Comparison of ENCODE assay signal across 8 mouse cellular contexts in the genomic region with DNA sequence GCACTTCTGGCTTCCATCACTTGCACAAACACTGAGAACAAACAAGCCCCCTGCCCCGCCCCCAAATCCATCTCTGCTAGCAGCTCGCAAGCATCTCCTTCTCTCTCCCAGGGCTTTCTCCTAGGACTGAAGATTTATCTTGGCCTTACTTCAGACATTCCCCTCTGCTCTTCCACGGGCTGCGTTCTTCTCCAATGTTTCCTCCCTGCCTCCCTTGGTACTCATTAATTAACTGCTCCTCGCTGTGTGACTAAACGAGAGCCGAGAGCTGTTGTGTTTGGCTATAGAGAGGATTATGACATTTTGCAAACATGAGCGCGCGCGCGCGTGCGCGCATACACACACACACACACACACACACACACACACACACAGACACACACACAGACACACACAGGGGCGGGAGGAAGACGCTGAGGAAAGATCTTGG.
DNase-seq lines count a peak whose midpoint lies in the region; ATAC-seq and TF ChIP-seq lines count a peak whose summit lies in the region.

No protein-coding gene starts in this region.

- TF ChIP-seq POLR2A in lung, adult 2 months (IDR thresholded peaks at IDR 0.05; ENCODE audit: borderline replicate concordance, extremely low read depth, low read depth, low read length): no peak

- 43% methylated on average over 17 of the region's 17 CpGs for WGBS in heart, embryonic 14.5 days
- 2% methylated on average over 17 of the region's 17 CpGs for whole genome bisulfite sequencing in kidney, postnatal 0 days
- 24% methylated on average over 17 of the region's 17 CpGs for WGBS in lung, adult 2 months

- H3K27me3 ChIP-seq in heart, embryonic 14.5 days (ENCODE audit: control insufficient read depth, insufficient read depth, low read length): no peaks in the 10 kb centered on the region
- H3K27me3 ChIP-seq in kidney, postnatal 0 days (ENCODE audit: insufficient read depth, low read length): no peaks in the 10 kb centered on the region

- ATAC-seq in heart, embryonic 14.5 days (ENCODE audit: insufficient number of reproducible peaks, insufficient read depth, low FRiP score, low read depth): no peak
- peak; percentile 79 for ATAC-seq in kidney, postnatal 0 days (replicated peaks; ENCODE audit: low FRiP score, low read depth)
- no peak for ATAC-seq in megakaryocyte-erythroid progenitor cell, adult 5-6 weeks (replicated peaks; ENCODE audit: low FRiP score, low TSS enrichment, poor library complexity, severe bottlenecking)

- no peaks in the 10 kb centered on the region for H3K9me3 ChIP-seq in heart, embryonic 14.5 days (ENCODE audit: control insufficient read depth, low read length)
- no peaks in the 10 kb centered on the region for H3K9me3 ChIP-seq in kidney, postnatal 0 days (replicated peaks; ENCODE audit: low read length)

- peak overlapping the region; percentile 44 for H3K4me2 ChIP-seq in heart, embryonic 14.5 days (ENCODE audit: low read length)
- H3K4me2 ChIP-seq in kidney, postnatal 0 days (ENCODE audit: low read length): peak overlapping the region; percentile 47

- no peak overlapping the region for H3K27ac ChIP-seq in heart, embryonic 14.5 days (replicated peaks in 1 of 2; ENCODE audit: control insufficient read depth in 1 of 2, insufficient read depth in 1 of 2, low read depth in 2 of 2, low read length in 2 of 2)
- H3K27ac ChIP-seq in kidney, postnatal 0 days: peak overlapping the region; percentile 3; the same call in 1 of the 2 replicates

- peaks cover 0 to 4% of the 10 kb centered on the region in 2 experiments; a peak in 1 of 4 replicates for H3K4me1 ChIP-seq in heart, embryonic 14.5 days (ENCODE audit: control insufficient read depth in 2 of 2, insufficient read depth in 2 of 2, low read length in 2 of 2)
- H3K4me1 ChIP-seq in kidney, postnatal 0 days (replicated peaks; ENCODE audit: insufficient read depth, low read length): no peaks in the 10 kb centered on the region
- no peaks in the 10 kb centered on the region for H3K4me1 ChIP-seq in lung, adult 2 months (ENCODE audit: control insufficient read depth, insufficient read depth, low read length)

- no peak for TF ChIP-seq CTCF in kidney, postnatal 0 days (IDR thresholded peaks at IDR 0.05; ENCODE audit: low read depth)
- TF ChIP-seq CTCF in lung, adult 2 months (IDR thresholded peaks at IDR 0.05; ENCODE audit: insufficient read depth, low read length): no peak

- H3K9ac ChIP-seq in heart, embryonic 14.5 days (ENCODE audit: low read length): no peak overlapping the region
- H3K9ac ChIP-seq in kidney, postnatal 0 days (ENCODE audit: low read depth, low read length): no peak overlapping the region

- DNase-seq in Muller cell, postnatal 12 days (ENCODE audit: inconsistent ontology term): peak; percentile 86
- peak; percentile 77 for DNase-seq in embryo, embryonic 10.5 days (ENCODE audit: low spot score)
- peak; percentile 97 for DNase-seq in kidney, postnatal 0 days (ENCODE audit: low spot score)
- peak; percentile 7 for DNase-seq in lung, adult 2 months
- DNase-seq in ovary, postnatal 36 days (ENCODE audit: low spot score): peak; percentile 16
- DNase-seq in c-Kit-positive CD71-positive TER-119-positive erythroid progenitor cells, embryonic 14.5 days (ENCODE audit: low spot score): no peak

- no peaks in the 10 kb centered on the region for H3K36me3 ChIP-seq in heart, embryonic 14.5 days (ENCODE audit: control insufficient read depth, insufficient read depth, low read length)
- no peaks in the 10 kb centered on the region for H3K36me3 ChIP-seq in kidney, postnatal 0 days (ENCODE audit: insufficient read depth, low read length)

- H3K4me3 ChIP-seq in heart, embryonic 14.5 days (ENCODE audit: control insufficient read depth in 1 of 2, insufficient read depth in 1 of 2, low read depth in 1 of 2, low read length in 2 of 2): peak overlapping the region; percentile 8 to 18; a peak in 3 of 4 replicates
- H3K4me3 ChIP-seq in kidney, postnatal 0 days (replicated peaks; ENCODE audit: low read depth, low read length): peak overlapping the region; percentile 23
- no peak overlapping the region for H3K4me3 ChIP-seq in lung, adult 2 months (replicated peaks; ENCODE audit: extremely low read depth, low read depth, low read length)
